Mouse (Mus musculus): Measurements from ENCODE around the gene Cylc1. TPM values are rescaled to one million over a fixed set of nuclear protein-coding genes. Genes with fewer than 3 reads are reported as not detected.

Gene Cylc1
- 0.68 TPM in 1 of 2 replicates, not detected in the other for total RNA-seq (2014; fragmentation: Nextera tagmentation)
- total RNA-seq (2017), result 0.06 and 0.11 TPM in 2 replicates
- polyA plus RNA-seq (2012), result 0.02 TPM in 1 of 2 replicates, not detected in the other

DNA sequence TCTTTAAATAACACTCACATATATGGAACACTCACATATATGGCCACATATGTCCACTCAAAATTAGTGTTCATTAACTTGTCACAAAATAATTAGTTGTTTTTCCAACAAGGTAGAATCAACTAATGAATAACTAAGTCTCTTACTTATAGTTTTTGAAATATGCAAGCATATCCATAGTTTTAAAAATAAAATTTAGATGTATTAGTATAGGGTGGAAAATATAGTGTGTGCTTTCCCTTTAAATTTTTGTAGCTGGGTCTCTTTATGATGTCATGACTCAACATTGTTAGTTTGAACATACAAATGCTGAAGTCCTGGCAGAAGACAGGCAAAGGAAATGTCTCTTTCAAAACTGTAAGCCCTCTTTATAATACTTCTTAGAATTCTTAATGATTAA is at the start of gene Cylc1:
Gene Cylc1, plus strand, starts transcription at position 301 of the 400 bp plus-strand sequence.
- no peak for TF ChIP-seq POLR2AphosphoS5 (IDR thresholded peaks at IDR 0.05; ENCODE audit: insufficient replicate concordance, low read depth, low read length)
- TF ChIP-seq CTCF (IDR thresholded peaks at IDR 0.05; ENCODE audit: low read depth, low read length), result no peak
- TF ChIP-seq GATA2 (IDR thresholded peaks at IDR 0.05; ENCODE audit: borderline replicate concordance, low read depth, low read length), result no peak
- no peak for TF ChIP-seq TAL1 (conservative IDR thresholded peaks at IDR 0.05; ENCODE audit: low read depth, low read length)
- TF ChIP-seq GATA1 (IDR thresholded peaks at IDR 0.05; ENCODE audit: borderline replicate concordance, low read length), result no peak
- ATAC-seq (ENCODE audit: extremely low read depth, insufficient number of reproducible peaks, low FRiP score, poor library complexity, severe bottlenecking), result no peak
- Histone ChIP-seq H3K36me3 (replicated peaks) (no peaks in the 10 kb centered on the region), H3K9me3 (replicated peaks) (no peaks in the 10 kb centered on the region), H3K27me3 (ENCODE audit: insufficient read depth, low read length) (no peaks in the 10 kb centered on the region), H3K4me3 (ENCODE audit: low read depth, low read length) (no peak within 1 kb of the TSS), H3K4me1 (ENCODE audit: insufficient read depth, low read depth, low read length) (no peaks in the 10 kb centered on the region)
- DNase-seq (ENCODE audit: low spot score), result no peak

DNA sequence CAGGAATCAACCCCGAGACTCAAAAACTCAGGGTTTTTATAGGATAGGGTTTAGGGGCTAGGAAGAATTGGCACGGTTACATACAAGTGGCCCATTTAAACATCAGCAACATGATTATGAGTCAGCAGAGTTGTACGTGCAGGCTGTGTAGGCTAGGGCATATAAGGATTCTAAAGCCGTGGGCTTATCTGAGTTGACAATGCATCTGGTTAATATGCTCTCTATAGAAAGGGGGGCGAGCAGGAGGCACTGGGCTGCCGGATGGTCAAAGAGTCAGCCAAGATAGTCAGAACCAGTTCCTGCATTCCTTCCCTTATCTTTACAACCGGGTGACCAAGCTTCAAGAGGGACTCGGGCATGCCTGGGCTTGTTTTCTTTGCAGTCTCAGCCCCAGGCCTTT is 31.5 kb upstream of the Cylc1 start:
- ATAC-seq (ENCODE audit: extremely low read depth, insufficient number of reproducible peaks, low FRiP score, poor library complexity, severe bottlenecking) (peak; percentile 99), DNase-seq (ENCODE audit: low spot score) (no peak)

DNA sequence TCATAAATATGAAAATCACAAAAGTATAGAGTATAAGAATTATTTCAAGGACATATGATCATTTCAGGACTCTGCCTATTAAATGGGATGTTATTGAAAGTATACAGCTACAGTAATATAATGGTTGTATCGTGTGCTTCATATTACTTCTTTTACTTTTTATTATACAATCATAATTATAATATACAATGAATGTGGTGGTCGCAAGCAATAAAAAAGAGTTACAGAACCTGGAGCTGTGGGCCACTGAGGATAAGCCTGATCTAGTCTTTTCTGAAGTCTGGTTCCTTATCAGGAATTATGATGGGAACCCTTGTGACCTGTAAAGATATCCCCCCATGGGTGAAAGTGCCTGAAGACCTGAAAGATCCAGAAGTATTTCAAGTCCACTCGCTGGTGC is 57.8 kb downstream of the Cylc1 start, which contains the start of gene Gm10112:
Gene Gm10112, plus strand, starts transcription at position 301 of the 400 bp plus-strand sequence.
- H3K9me3 ChIP-seq (replicated peaks), result no peaks in the 10 kb centered on the region
- no peak for ATAC-seq (ENCODE audit: extremely low read depth, insufficient number of reproducible peaks, low FRiP score, poor library complexity, severe bottlenecking)
- no peaks in the 10 kb centered on the region for H3K27me3 ChIP-seq (ENCODE audit: insufficient read depth, low read length)
- H3K4me1 ChIP-seq (ENCODE audit: insufficient read depth, low read depth, low read length), result no peaks in the 10 kb centered on the region
- TF ChIP-seq CTCF (IDR thresholded peaks at IDR 0.05; ENCODE audit: low read depth, low read length) (no peak), GATA1 (IDR thresholded peaks at IDR 0.05; ENCODE audit: borderline replicate concordance, low read length) (no peak), POLR2AphosphoS5 (IDR thresholded peaks at IDR 0.05; ENCODE audit: insufficient replicate concordance, low read depth, low read length) (no peak), GATA2 (IDR thresholded peaks at IDR 0.05; ENCODE audit: borderline replicate concordance, low read depth, low read length) (no peak), TAL1 (conservative IDR thresholded peaks at IDR 0.05; ENCODE audit: low read depth, low read length) (no peak)
- H3K4me3 ChIP-seq (ENCODE audit: low read depth, low read length), result no peak within 1 kb of the TSS
- no peak for DNase-seq (ENCODE audit: low spot score)
- no peaks in the 10 kb centered on the region for H3K36me3 ChIP-seq (replicated peaks)

More for the DNA sequence above, 31.5 kb upstream of the Cylc1 start:
- TF ChIP-seq TAL1 (conservative IDR thresholded peaks at IDR 0.05; ENCODE audit: low read depth, low read length) (peak; percentile 65; the same call in 1 of the 2 replicates), GATA1 (IDR thresholded peaks at IDR 0.05; ENCODE audit: borderline replicate concordance, low read length) (no peak)
- no peaks in the 10 kb centered on the region for H3K4me1 ChIP-seq (ENCODE audit: insufficient read depth, low read depth, low read length)
- H3K4me3 ChIP-seq (ENCODE audit: low read depth, low read length), result no peak overlapping the region
- H3K36me3 ChIP-seq (replicated peaks), result no peaks in the 10 kb centered on the region
- no peaks in the 10 kb centered on the region for H3K27me3 ChIP-seq (ENCODE audit: insufficient read depth, low read length)
- H3K9me3 ChIP-seq (replicated peaks), result no peaks in the 10 kb centered on the region

Other genes starting within 250 kb of the Cylc1 start
- not detected in 2 replicates for gene Gm10112, start 57.9 kb downstream of the Cylc1 start, total RNA-seq (2014; fragmentation: Nextera tagmentation)
- gene Gm10112, start 57.9 kb downstream of the Cylc1 start, total RNA-seq (2017), result not detected in 2 replicates
- gene Gm10112, start 57.9 kb downstream of the Cylc1 start, polyA plus RNA-seq (2012), result not detected in 2 replicates

All from G1E (cell line).